Mouse (Mus musculus) MEL (cell line): ENCODE data around the gene Neurl4. TPM values are rescaled to one million over a fixed set of nuclear protein-coding genes. Genes with fewer than 3 reads are reported as not detected.

Experiments used
- DNase-seq: peaks from one replicate; pipeline ENCODE4 v3.0.0; 2011; ENCODE audit warnings: low read depth, low spot score
- H3K27ac ChIP-seq: 2 replicates; pipeline ENCODE4 v1.5.1; 2012; ENCODE audit warnings: low read depth, mild to moderate bottlenecking, control low read depth, low read length, moderate library complexity; ENCODE audit not compliant: control insufficient read depth
- H3K27me3 ChIP-seq, 2 experiments: fragments of 150-350 bp in 1 of 2; sonication (generic) in 1 of 2; 2 replicates each; pipeline ENCODE4 v1.6.1; 2012; ENCODE audit warnings: low read length in 2 of 2, mild to moderate bottlenecking in 2 of 2, improper control_type of control experiment in 1 of 2, moderate library complexity in 1 of 2; ENCODE audit not compliant: insufficient read depth in 2 of 2, control insufficient read depth in 1 of 2
- H3K36me3 ChIP-seq, 2 experiments: 2 replicates each; pipeline ENCODE4 v1.6.1; 2012 to 2014; ENCODE audit warnings: low read length in 2 of 2, improper control_type of control experiment in 1 of 2, inconsistent platforms in 1 of 2, mild to moderate bottlenecking in 1 of 2; ENCODE audit not compliant: insufficient read depth in 2 of 2, control insufficient read depth in 1 of 2
- H3K4me1 ChIP-seq, 2 experiments: fragments of 150-350 bp in 1 of 2; sonication (generic) in 1 of 2; 2 replicates each; pipeline ENCODE4 v1.6.1; 2012; ENCODE audit warnings: low read length in 2 of 2, improper control_type of control experiment in 1 of 2, mild to moderate bottlenecking in 1 of 2; ENCODE audit not compliant: insufficient read depth in 2 of 2, control insufficient read depth in 1 of 2
- H3K4me3 ChIP-seq, 2 experiments: fragments of 150-350 bp in 1 of 2; sonication (generic) in 1 of 2; 2 replicates each; pipeline ENCODE4 v1.5.1; 2012; ENCODE audit warnings: low read depth in 2 of 2, low read length in 2 of 2, mild to moderate bottlenecking in 2 of 2, moderate library complexity in 2 of 2, control low read depth in 1 of 2, improper control_type of control experiment in 1 of 2; ENCODE audit not compliant: control insufficient read depth in 1 of 2, insufficient read depth in 1 of 2
- H3K79me2 ChIP-seq: 2 replicates; pipeline ENCODE4 v1.6.1; 2012; ENCODE audit warnings: mild to moderate bottlenecking, low read length, moderate library complexity; ENCODE audit not compliant: control insufficient read depth, poor library complexity, insufficient read depth
- H3K9ac ChIP-seq: 2 replicates; pipeline ENCODE4 v1.6.1; 2012; ENCODE audit warnings: low read depth, mild to moderate bottlenecking, control low read depth, low read length, moderate library complexity; ENCODE audit not compliant: control insufficient read depth, poor library complexity, severe bottlenecking
- H3K9me3 ChIP-seq: fragments of 150-350 bp; sonication (generic); replicated peaks from 2 replicates; pipeline ENCODE4 v1.6.1; 2012; ENCODE audit warnings: mild to moderate bottlenecking, low read length, improper control_type of control experiment, moderate library complexity; ENCODE audit not compliant: insufficient read depth
- CHD1 ChIP-seq: IDR thresholded peaks from 2 replicates; pipeline ENCODE4 v1.6.1; 2012; ENCODE audit warnings: low read depth, mild to moderate bottlenecking, inconsistent platforms, low read length, improper control_type of control experiment
- CHD2 ChIP-seq: IDR thresholded peaks from 2 replicates; pipeline ENCODE4 v1.6.1; 2011; ENCODE audit warnings: low read length, improper control_type of control experiment
- CTCF ChIP-seq, 3 experiments: IDR thresholded peaks in 2 of 3; conservative IDR thresholded peaks in 1 of 3; 2 replicates each; pipeline ENCODE4 v1.5.1; 2011 to 2012; ENCODE audit warnings: low read length in 3 of 3, low read depth in 2 of 3, mild to moderate bottlenecking in 2 of 3, improper control_type of control experiment in 1 of 3, inconsistent platforms in 1 of 3, mixed read lengths in 1 of 3, moderate library complexity in 1 of 3; ENCODE audit not compliant: control insufficient read depth in 1 of 3, insufficient read depth in 1 of 3, poor library complexity in 1 of 3, severe bottlenecking in 1 of 3
- E2F4 ChIP-seq: IDR thresholded peaks from 2 replicates; pipeline ENCODE4 v1.6.1; 2011; ENCODE audit warnings: low read depth, low read length, improper control_type of control experiment, borderline replicate concordance
- EP300 ChIP-seq, 2 experiments: IDR thresholded peaks; 2 replicates each; pipeline ENCODE4 v1.6.1; 2011; ENCODE audit warnings: improper control_type of control experiment in 2 of 2, low read length in 2 of 2, low read depth in 1 of 2, mild to moderate bottlenecking in 1 of 2
- GABPA ChIP-seq: IDR thresholded peaks from 2 replicates; pipeline ENCODE4 v1.6.1; 2012; ENCODE audit warnings: low read depth, mild to moderate bottlenecking, inconsistent platforms, low read length, improper control_type of control experiment, moderate library complexity
- HCFC1 ChIP-seq: IDR thresholded peaks from 2 replicates; pipeline ENCODE4 v1.6.1; 2012; ENCODE audit warnings: low read depth, mild to moderate bottlenecking, inconsistent platforms, low read length, improper control_type of control experiment, moderate library complexity
- MAFK ChIP-seq: IDR thresholded peaks from 2 replicates; pipeline ENCODE4 v1.6.1; 2011; ENCODE audit warnings: low read depth, mild to moderate bottlenecking, low read length, improper control_type of control experiment, borderline replicate concordance
- MAX ChIP-seq: IDR thresholded peaks from 2 replicates; pipeline ENCODE4 v1.6.1; 2011; ENCODE audit warnings: low read length, improper control_type of control experiment
- MAZ ChIP-seq: IDR thresholded peaks from 2 replicates; pipeline ENCODE4 v1.6.1; 2012; ENCODE audit warnings: low read depth, mild to moderate bottlenecking, inconsistent platforms, low read length, improper control_type of control experiment
- MXI1 ChIP-seq: IDR thresholded peaks from 2 replicates; pipeline ENCODE4 v1.6.1; 2011; ENCODE audit warnings: mild to moderate bottlenecking, low read depth, low read length, improper control_type of control experiment
- MYC ChIP-seq: IDR thresholded peaks from 2 replicates; pipeline ENCODE4 v1.6.1; 2011; ENCODE audit warnings: low read depth, mild to moderate bottlenecking, low read length, improper control_type of control experiment, moderate library complexity
- NELFE ChIP-seq: IDR thresholded peaks from 2 replicates; pipeline ENCODE4 v1.6.1; 2011; ENCODE audit warnings: low read depth, low read length, improper control_type of control experiment
- NRF1 ChIP-seq: IDR thresholded peaks from 2 replicates; pipeline ENCODE4 v1.6.1; 2014; ENCODE audit warnings: low read depth, mild to moderate bottlenecking, inconsistent platforms, low read length, improper control_type of control experiment, moderate library complexity; ENCODE audit not compliant: poor library complexity, insufficient read depth, severe bottlenecking
- POLR2A ChIP-seq, 2 experiments: IDR thresholded peaks; 2 replicates each; pipeline ENCODE4 v1.6.1; 2011 to 2012; ENCODE audit warnings: low read length in 2 of 2, mild to moderate bottlenecking in 2 of 2, control low read depth in 1 of 2, improper control_type of control experiment in 1 of 2, low read depth in 1 of 2, moderate library complexity in 1 of 2; ENCODE audit not compliant: control insufficient read depth in 1 of 2, insufficient read depth in 1 of 2, poor library complexity in 1 of 2
- POLR2AphosphoS2 ChIP-seq: IDR thresholded peaks from 2 replicates; pipeline ENCODE4 v1.6.1; 2011; ENCODE audit warnings: low read length, improper control_type of control experiment
- POLR2AphosphoS5 ChIP-seq: IDR thresholded peaks from 2 replicates; pipeline ENCODE4 v1.6.1; 2012; ENCODE audit warnings: low read depth, borderline replicate concordance, mild to moderate bottlenecking, inconsistent platforms, low read length, moderate library complexity, mixed read lengths
- RAD21 ChIP-seq: IDR thresholded peaks from 2 replicates; pipeline ENCODE4 v1.6.1; 2011; ENCODE audit warnings: mild to moderate bottlenecking, low read depth, low read length, improper control_type of control experiment
- SIN3A ChIP-seq: IDR thresholded peaks from 2 replicates; pipeline ENCODE4 v1.6.1; 2012; ENCODE audit warnings: low read length, improper control_type of control experiment, inconsistent platforms
- TAL1 ChIP-seq: IDR thresholded peaks from 2 replicates; pipeline ENCODE4 v1.6.1; 2012; ENCODE audit warnings: mild to moderate bottlenecking, inconsistent platforms, low read length, moderate library complexity, mixed read lengths
- TCF12 ChIP-seq: IDR thresholded peaks from 2 replicates; pipeline ENCODE4 v1.6.1; 2014; ENCODE audit warnings: low read depth, mild to moderate bottlenecking, inconsistent platforms, low read length, improper control_type of control experiment, moderate library complexity
- UBTF ChIP-seq: IDR thresholded peaks from 2 replicates; pipeline ENCODE4 v1.6.1; 2012; ENCODE audit warnings: low read depth, mild to moderate bottlenecking, inconsistent platforms, low read length, improper control_type of control experiment, moderate library complexity, borderline replicate concordance; ENCODE audit not compliant: insufficient read depth
- USF1 ChIP-seq: IDR thresholded peaks from 2 replicates; pipeline ENCODE4 v1.6.1; 2014; ENCODE audit warnings: low read depth, mild to moderate bottlenecking, inconsistent platforms, low read length, improper control_type of control experiment, moderate library complexity
- USF2 ChIP-seq, 2 experiments: IDR thresholded peaks; 2 replicates each; pipeline ENCODE4 v1.6.1; 2011 to 2012; ENCODE audit warnings: improper control_type of control experiment in 2 of 2, low read length in 2 of 2, borderline replicate concordance in 1 of 2, inconsistent platforms in 1 of 2, low read depth in 1 of 2, mild to moderate bottlenecking in 1 of 2; ENCODE audit not compliant: insufficient read depth in 1 of 2
- ZC3H11A ChIP-seq: IDR thresholded peaks from 2 replicates; pipeline ENCODE4 v1.6.1; 2012; ENCODE audit warnings: low read depth, mild to moderate bottlenecking, inconsistent platforms, low read length, improper control_type of control experiment
- ZKSCAN1 ChIP-seq: IDR thresholded peaks from 2 replicates; pipeline ENCODE4 v1.6.1; 2012; ENCODE audit warnings: low read depth, mild to moderate bottlenecking, inconsistent platforms, low read length, improper control_type of control experiment, moderate library complexity
- ZMIZ1 ChIP-seq: IDR thresholded peaks from 2 replicates; pipeline ENCODE4 v1.6.1; 2012; ENCODE audit warnings: low read depth, mild to moderate bottlenecking, inconsistent platforms, low read length, improper control_type of control experiment, moderate library complexity
- ZNF384 ChIP-seq: IDR thresholded peaks from 2 replicates; pipeline ENCODE4 v1.6.1; 2012; ENCODE audit warnings: low read depth, mild to moderate bottlenecking, inconsistent platforms, low read length, improper control_type of control experiment
- polyA plus RNA-seq, 2 experiments: library from polyadenylated mRNA; stranded (reverse) in 1 of 2; unstranded in 1 of 2; fragments of >175 nt in 1 of 2; fragments of >200 nt in 1 of 2; gene quantifications; 2 replicates each; pipeline versions ENCODE4 v1.2.1 to v1.2.4; 2012; ENCODE audit warnings: low replicate concordance in 2 of 2, low read depth in 1 of 2; ENCODE audit not compliant: insufficient read length in 2 of 2, insufficient read depth in 1 of 2, missing spikeins in 1 of 2
- total RNA-seq: library from RNA; depleted of rRNA; stranded (reverse); fragments of 300-350 nt; gene quantifications from 2 replicates; pipeline ENCODE4 v1.2.3, GENCODE M21; 2012

Gene Neurl4
- total and polyA plus RNA-seq, 3 experiments = 50.9 to 58.0 TPM; not detected in 1

DNA sequence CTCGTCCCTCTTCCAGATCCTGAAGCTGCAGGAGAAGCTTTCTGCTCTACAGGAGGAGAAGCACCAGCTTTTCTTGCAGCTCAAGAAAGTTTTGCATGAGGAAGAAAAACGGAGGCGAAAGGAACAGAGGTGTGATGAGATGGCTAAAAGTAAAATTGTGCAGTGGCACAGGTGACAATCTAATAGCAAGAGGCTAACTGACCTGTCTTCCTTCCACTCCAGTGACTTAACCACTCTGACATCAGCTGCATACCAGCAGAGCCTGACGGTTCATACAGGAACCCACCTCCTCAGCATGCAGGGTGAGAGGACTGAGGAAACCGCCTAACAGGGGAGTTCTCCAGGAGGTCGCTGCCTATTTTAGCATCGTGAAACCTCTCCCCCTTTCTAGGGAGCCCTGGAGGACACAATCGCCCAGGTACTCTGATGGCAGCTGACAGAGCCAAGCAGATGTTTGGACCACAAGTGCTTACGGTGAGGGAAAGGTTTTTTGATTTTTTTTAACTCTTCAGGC lies 14.1 kb downstream of the Neurl4 start:
- H3K4me1 ChIP-seq = peaks cover 4 to 53% of the 10 kb centered on the region in 2 experiments
- peak overlapping the region; percentile 58 to 78 for H3K4me3 ChIP-seq
- TF ChIP-seq NRF1 (no peak), UBTF (no peak), POLR2AphosphoS5 (no peak), USF1 (no peak), SIN3A (no peak; the same call in 1 of the 2 replicates), TCF12 (no peak), MAX (no peak), CHD2 (no peak), CHD1 (no peak), TAL1 (no peak)
- H3K27me3 ChIP-seq = no peaks in the 10 kb centered on the region
- H3K9me3 ChIP-seq = no peaks in the 10 kb centered on the region
- H3K36me3 ChIP-seq = peaks cover 22 to 51% of the 10 kb centered on the region in 2 experiments
- peak; percentile 61 for DNase-seq
- H3K9ac ChIP-seq = peak overlapping the region; percentile 77
- peak overlapping the region; percentile 74 for H3K27ac ChIP-seq
- H3K79me2 ChIP-seq = peaks cover 48% of the 10 kb centered on the region

- peak; percentile 92 for DNase-seq
- peak overlapping the region in 1 of 2 experiments; percentile 23; a peak in 3 of 4 replicates for H3K4me3 ChIP-seq
- H3K36me3 ChIP-seq = peaks cover 22 to 51% of the 10 kb centered on the region in 2 experiments
- no peaks in the 10 kb centered on the region for H3K27me3 ChIP-seq
- peak overlapping the region; percentile 74 for H3K27ac ChIP-seq
- peaks cover 4 to 53% of the 10 kb centered on the region in 2 experiments for H3K4me1 ChIP-seq
- no peaks in the 10 kb centered on the region for H3K9me3 ChIP-seq
- peak overlapping the region; percentile 77 for H3K9ac ChIP-seq
- H3K79me2 ChIP-seq = peaks cover 58% of the 10 kb centered on the region
- TF ChIP-seq MXI1 (peak; percentile 71), ZKSCAN1 (no peak), ZNF384 (no peak), POLR2A (IDR thresholded peaks at IDR 0.05; ENCODE audit: control insufficient read depth in 1 of 2, insufficient read depth in 1 of 2, low read depth in 1 of 2, low read length in 2 of 2, poor library complexity in 1 of 2) (peak; percentile 23 to 84; a peak in 2 of 4 replicates), RAD21 (no peak), MAFK (peak; percentile 83; the same call in 1 of the 2 replicates), TCF12 (peak; percentile 99), MYC (no peak; the same call in 1 of the 2 replicates), POLR2AphosphoS2 (peak; percentile 98), ZMIZ1 (peak; percentile 90), NRF1 (no peak; the same call in 1 of the 2 replicates), USF2 (IDR thresholded peaks at IDR 0.05; ENCODE audit: borderline replicate concordance in 1 of 2, insufficient read depth in 1 of 2, low read depth in 1 of 2, low read length in 2 of 2) (no peak), EP300 (IDR thresholded peaks at IDR 0.05; ENCODE audit: low read depth in 1 of 2, low read length in 2 of 2) (peak; percentile 95 to 96), NELFE (peak; percentile 19; the same call in 1 of the 2 replicates), GABPA (no peak), CTCF (IDR thresholded peaks at IDR 0.05 in 2 of 3, conservative IDR thresholded peaks at IDR 0.05 in 1 of 3; ENCODE audit: control insufficient read depth in 1 of 3, insufficient read depth in 1 of 3, low read depth in 2 of 3, low read length in 3 of 3, poor library complexity in 1 of 3, severe bottlenecking in 1 of 3) (peak in 1 of 3 experiments; percentile 34; a peak in 3 of 6 replicates), ZC3H11A (no peak), CHD1 (no peak), HCFC1 (peak; percentile 67; the same call in 1 of the 2 replicates), MAX (no peak), UBTF (no peak), MAZ (peak; percentile 97), E2F4 (no peak)
These were observed 15.1 kb downstream of the Neurl4 start for GRCm38 (mm10) chr11:69915667-69916627.
